In the genomic region with DNA sequence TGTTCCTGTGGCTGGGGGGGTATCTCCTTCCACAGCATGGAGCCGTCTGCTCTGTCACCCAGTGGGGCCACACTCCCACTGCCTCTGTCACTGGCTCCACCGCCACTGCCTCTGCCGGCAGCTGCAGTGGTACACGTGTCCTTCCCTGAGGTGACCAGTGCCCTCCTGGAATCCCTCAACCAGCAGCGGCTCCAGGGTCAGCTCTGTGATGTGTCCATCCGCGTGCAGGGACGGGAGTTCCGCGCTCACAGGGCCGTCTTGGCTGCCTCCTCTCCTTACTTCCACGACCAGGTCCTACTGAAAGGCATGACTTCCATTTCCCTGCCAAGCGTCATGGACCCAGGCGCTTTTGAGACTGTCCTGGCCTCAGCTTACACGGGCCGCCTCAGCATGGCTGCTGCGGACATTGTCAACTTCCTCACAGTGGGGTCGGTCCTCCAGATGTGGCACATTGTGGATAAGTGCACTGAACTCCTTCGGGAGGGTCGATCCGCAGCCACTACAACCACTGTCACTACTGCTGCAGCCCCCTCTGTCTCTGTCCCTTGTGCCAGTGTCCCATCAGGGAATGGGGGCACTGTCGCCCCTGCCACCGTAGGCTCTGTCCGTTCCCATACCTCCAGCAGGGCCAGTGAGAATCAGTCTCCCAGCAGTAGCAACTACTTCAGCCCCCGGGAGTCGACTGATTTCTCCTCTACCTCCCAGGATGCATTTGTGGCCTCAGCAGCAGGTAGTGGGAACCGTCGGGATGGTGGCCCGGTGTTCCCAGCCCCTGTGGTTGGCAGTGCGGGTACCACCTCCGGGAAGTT, we compare ENCODE assay signal across 7 mouse cellular contexts. TPM values are rescaled to one million over a fixed set of nuclear protein-coding genes. Genes with fewer than 3 reads are reported as not detected.
DNase-seq lines count a peak whose midpoint lies in the region; ATAC-seq lines count a peak whose summit lies in the region.

No protein-coding gene starts in this region.

- no peaks in the 10 kb centered on the region for H3K27me3 ChIP-seq in lung, embryonic 16.5 days (ENCODE audit: control insufficient read depth, insufficient read depth, low read depth, low read length)
- H3K27me3 ChIP-seq in embryonic facial prominence, embryonic 14.5 days (replicated peaks; ENCODE audit: control insufficient read depth, insufficient read depth, low read length) = no peaks in the 10 kb centered on the region
- H3K27me3 ChIP-seq in hindbrain, embryonic 16.5 days (replicated peaks; ENCODE audit: control insufficient read depth, insufficient read depth, low read length) = 0 out of 2 replicates have a peak, but pooled peaks cover 3% of the 10 kb centered on the region
- peaks cover 14% of the 10 kb centered on the region for H3K27me3 ChIP-seq in midbrain, embryonic 12.5 days

- no peak overlapping the region for H3K27ac ChIP-seq in lung, embryonic 16.5 days (ENCODE audit: low read length)
- H3K27ac ChIP-seq in embryonic facial prominence, embryonic 14.5 days (replicated peaks; ENCODE audit: low read depth, low read length) = no peak overlapping the region
- H3K27ac ChIP-seq in hindbrain, embryonic 16.5 days (ENCODE audit: low read depth, low read length) = no peak overlapping the region
- H3K27ac ChIP-seq in midbrain, embryonic 12.5 days (replicated peaks) = no peak overlapping the region

- peak overlapping the region; percentile 73 for H3K4me2 ChIP-seq in lung, embryonic 16.5 days (ENCODE audit: low read depth, low read length)
- H3K4me2 ChIP-seq in embryonic facial prominence, embryonic 14.5 days (ENCODE audit: low read depth, low read length) = peak overlapping the region; percentile 70
- H3K4me2 ChIP-seq in hindbrain, embryonic 16.5 days (ENCODE audit: low read length) = peak overlapping the region; percentile 57
- H3K4me2 ChIP-seq in midbrain, embryonic 12.5 days (replicated peaks) = peak overlapping the region; percentile 53

- no peak for ATAC-seq in lung, embryonic 16.5 days (ENCODE audit: low read depth)
- ATAC-seq in embryonic facial prominence, embryonic 14.5 days (ENCODE audit: low read depth) = no peak
- no peak for ATAC-seq in hindbrain, embryonic 16.5 days
- ATAC-seq in midbrain, embryonic 12.5 days (ENCODE audit: low FRiP score, low read depth) = no peak

- DNase-seq in lung, postnatal 25 days (ENCODE audit: low spot score) = no peak
- no peak for DNase-seq in embryonic facial prominence, embryonic 14.5 days (ENCODE audit: low spot score)
- DNase-seq in adipocyte (ENCODE audit: low spot score) = no peak
- no peak for DNase-seq in left cerebral cortex, adult 11 months (ENCODE audit: low spot score)

- H3K4me1 ChIP-seq in lung, embryonic 16.5 days (replicated peaks; ENCODE audit: control insufficient read depth, insufficient read depth, low read length) = peaks cover 24% of the 10 kb centered on the region
- peaks cover 10% of the 10 kb centered on the region for H3K4me1 ChIP-seq in embryonic facial prominence, embryonic 14.5 days (ENCODE audit: control insufficient read depth, insufficient read depth, low read length)
- H3K4me1 ChIP-seq in hindbrain, embryonic 16.5 days (ENCODE audit: control insufficient read depth, insufficient read depth, low read depth, low read length) = peaks cover 30% of the 10 kb centered on the region
- peaks cover 50% of the 10 kb centered on the region for H3K4me1 ChIP-seq in midbrain, embryonic 12.5 days

- H3K4me3 ChIP-seq in lung, embryonic 16.5 days (ENCODE audit: low read length) = peak overlapping the region; percentile 65
- peak overlapping the region; percentile 51 for H3K4me3 ChIP-seq in embryonic facial prominence, embryonic 14.5 days (ENCODE audit: low read depth, low read length)
- H3K4me3 ChIP-seq in hindbrain, embryonic 16.5 days (ENCODE audit: low read length) = peak overlapping the region; percentile 60
- H3K4me3 ChIP-seq in midbrain, embryonic 12.5 days = peak overlapping the region; percentile 68

- 67% methylated on average over 31 of the region's 31 CpGs for WGBS in lung, embryonic 16.5 days
- 70% methylated on average over 31 of the region's 31 CpGs for WGBS in embryonic facial prominence, embryonic 14.5 days
- WGBS in hindbrain, embryonic 16.5 days = 70% methylated on average over 31 of the region's 31 CpGs
- WGBS in midbrain, embryonic 12.5 days = 76% methylated on average over 31 of the region's 31 CpGs

- peak overlapping the region; percentile 70 for H3K9ac ChIP-seq in lung, embryonic 16.5 days (ENCODE audit: low read length)
- peak overlapping the region; percentile 66; the same call in 1 of the 2 replicates for H3K9ac ChIP-seq in embryonic facial prominence, embryonic 14.5 days (ENCODE audit: low read depth, low read length)
- H3K9ac ChIP-seq in hindbrain, embryonic 16.5 days (ENCODE audit: low read depth, low read length) = peak overlapping the region; percentile 75
- H3K9ac ChIP-seq in midbrain, embryonic 12.5 days (replicated peaks) = peak overlapping the region; percentile 66

- H3K9me3 ChIP-seq in lung, embryonic 16.5 days (ENCODE audit: control insufficient read depth, low read length) = no peaks in the 10 kb centered on the region
- H3K9me3 ChIP-seq in embryonic facial prominence, embryonic 14.5 days (ENCODE audit: control insufficient read depth, low read length) = no peaks in the 10 kb centered on the region
- H3K9me3 ChIP-seq in hindbrain, embryonic 16.5 days (ENCODE audit: control insufficient read depth, low read length) = no peaks in the 10 kb centered on the region
- no peaks in the 10 kb centered on the region for H3K9me3 ChIP-seq in midbrain, embryonic 12.5 days

- peaks cover 28% of the 10 kb centered on the region for H3K36me3 ChIP-seq in lung, embryonic 16.5 days (ENCODE audit: control insufficient read depth, insufficient read depth, low read length)
- peaks cover 39% of the 10 kb centered on the region for H3K36me3 ChIP-seq in embryonic facial prominence, embryonic 14.5 days (ENCODE audit: control insufficient read depth, insufficient read depth, low read length)
- peaks cover 19% of the 10 kb centered on the region for H3K36me3 ChIP-seq in hindbrain, embryonic 16.5 days (ENCODE audit: control insufficient read depth, insufficient read depth, low read length)
- H3K36me3 ChIP-seq in midbrain, embryonic 12.5 days = peaks cover 43% of the 10 kb centered on the region

RNA-seq across cellular contexts. Expression of a gene that starts 1.3 kb away (rescaled TPM):
- polyA plus RNA-seq in lung, embryonic 16.5 days (2015; fragmentation: Nextera tagmentation; extraction: Ambion mirVana) = 17.8 and 18.7 TPM in 2 replicates
- polyA plus RNA-seq in embryonic facial prominence, embryonic 14.5 days (2014; fragmentation: Nextera tagmentation; extraction: Ambion mirVana) = 8.9 and 11.6 TPM in 2 replicates
- polyA plus RNA-seq in hindbrain, embryonic 16.5 days (2015; fragmentation: Nextera tagmentation; extraction: Ambion mirVana) = 16.2 and 17.2 TPM in 2 replicates
- 21.8 and 25.3 TPM in 2 replicates for polyA plus RNA-seq in midbrain, embryonic 12.5 days (2016; fragmentation: Nextera tagmentation; extraction: Ambion mirVana)

RNA-seq across cellular contexts. Expression of a gene that starts 1.4 kb away (rescaled TPM):
- polyA plus RNA-seq in lung, embryonic 16.5 days (2015; fragmentation: Nextera tagmentation; extraction: Ambion mirVana) = 57.7 and 70.8 TPM in 2 replicates
- polyA plus RNA-seq in embryonic facial prominence, embryonic 14.5 days (2014; fragmentation: Nextera tagmentation; extraction: Ambion mirVana) = 31.9 and 32.0 TPM in 2 replicates
- 29.2 and 32.6 TPM in 2 replicates for polyA plus RNA-seq in hindbrain, embryonic 16.5 days (2015; fragmentation: Nextera tagmentation; extraction: Ambion mirVana)
- polyA plus RNA-seq in midbrain, embryonic 12.5 days (2016; fragmentation: Nextera tagmentation; extraction: Ambion mirVana) = 19.1 and 21.9 TPM in 2 replicates

RNA-seq across cellular contexts. Expression of a gene that starts 7.8 kb away (rescaled TPM):
- polyA plus RNA-seq in lung, embryonic 16.5 days (2015; fragmentation: Nextera tagmentation; extraction: Ambion mirVana) = 44.1 and 50.6 TPM in 2 replicates
- 34.8 and 38.2 TPM in 2 replicates for polyA plus RNA-seq in embryonic facial prominence, embryonic 14.5 days (2014; fragmentation: Nextera tagmentation; extraction: Ambion mirVana)
- 52.0 and 53.7 TPM in 2 replicates for polyA plus RNA-seq in hindbrain, embryonic 16.5 days (2015; fragmentation: Nextera tagmentation; extraction: Ambion mirVana)
- 64.6 and 66.2 TPM in 2 replicates for polyA plus RNA-seq in midbrain, embryonic 12.5 days (2016; fragmentation: Nextera tagmentation; extraction: Ambion mirVana)

RNA-seq across cellular contexts. Expression of a gene that starts 12.1 kb away (rescaled TPM):
- polyA plus RNA-seq in lung, embryonic 16.5 days (2015; fragmentation: Nextera tagmentation; extraction: Ambion mirVana) = 0.26 TPM in 1 of 2 replicates, not detected in the other
- not detected in 2 replicates for polyA plus RNA-seq in embryonic facial prominence, embryonic 14.5 days (2014; fragmentation: Nextera tagmentation; extraction: Ambion mirVana)
- 0.20 and 0.46 TPM in 2 replicates for polyA plus RNA-seq in hindbrain, embryonic 16.5 days (2015; fragmentation: Nextera tagmentation; extraction: Ambion mirVana)
- polyA plus RNA-seq in midbrain, embryonic 12.5 days (2016; fragmentation: Nextera tagmentation; extraction: Ambion mirVana) = 0.23 and 0.38 TPM in 2 replicates

RNA-seq across cellular contexts. Expression of a gene that starts 12.3 kb away (rescaled TPM):
- 49.5 and 51.7 TPM in 2 replicates for polyA plus RNA-seq in lung, embryonic 16.5 days (2015; fragmentation: Nextera tagmentation; extraction: Ambion mirVana)
- 34.5 and 43.4 TPM in 2 replicates for polyA plus RNA-seq in embryonic facial prominence, embryonic 14.5 days (2014; fragmentation: Nextera tagmentation; extraction: Ambion mirVana)
- polyA plus RNA-seq in hindbrain, embryonic 16.5 days (2015; fragmentation: Nextera tagmentation; extraction: Ambion mirVana) = 52.7 and 58.8 TPM in 2 replicates
- 69.9 and 74.3 TPM in 2 replicates for polyA plus RNA-seq in midbrain, embryonic 12.5 days (2016; fragmentation: Nextera tagmentation; extraction: Ambion mirVana)
